Mouse (Mus musculus) kidney, embryonic 15.5 days (tissue): ENCODE measurements around the gene Sdhc. TPM values are rescaled to one million over a fixed set of nuclear protein-coding genes. Genes with fewer than 3 reads are reported as not detected.

ENCODE experiments used
- ATAC-seq: fragments of 200-750 bp; cut with Nextera tagmentation; replicated peaks from 2 replicates; pipeline ENCODE4 v1.8.0; 2017; ENCODE audit warnings: moderate TSS enrichment; ENCODE audit not compliant: low FRiP score
- H3K27ac ChIP-seq: fragments of 300-500 bp; sonication (generic); 2 replicates; pipeline ENCODE4 v1.5.1; 2015; ENCODE audit warnings: mild to moderate bottlenecking, inconsistent platforms
- H3K27me3 ChIP-seq: fragments of 300-500 bp; sonication (generic); 2 replicates; pipeline ENCODE4 v1.6.1; 2015; ENCODE audit warnings: inconsistent platforms
- H3K36me3 ChIP-seq: fragments of 300-500 bp; sonication (generic); 2 replicates; pipeline ENCODE4 v1.6.1; 2015; ENCODE audit warnings: inconsistent platforms
- H3K4me1 ChIP-seq: fragments of 300-500 bp; sonication (generic); 2 replicates; pipeline ENCODE4 v1.6.1; 2015; ENCODE audit warnings: inconsistent platforms
- H3K4me2 ChIP-seq: fragments of 300-500 bp; sonication (generic); 2 replicates; pipeline ENCODE4 v1.6.1; 2015; ENCODE audit warnings: moderate library complexity, mild to moderate bottlenecking, inconsistent platforms
- H3K4me3 ChIP-seq: fragments of 300-500 bp; sonication (generic); replicated peaks from 2 replicates; pipeline ENCODE4 v1.5.1; 2015; ENCODE audit warnings: mild to moderate bottlenecking, inconsistent platforms
- H3K9ac ChIP-seq: fragments of 300-500 bp; sonication (generic); 2 replicates; pipeline ENCODE4 v1.6.1; 2015; ENCODE audit warnings: mild to moderate bottlenecking, inconsistent platforms
- H3K9me3 ChIP-seq: fragments of 300-500 bp; sonication (generic); replicated peaks from 2 replicates; pipeline ENCODE4 v1.6.1; 2016; ENCODE audit warnings: inconsistent platforms
- WGBS: fragments of 180-500 bp; shearing (Covaris S2); methylation state at CpG from one replicate; pipeline ENCODE4 v1.1.7; 2015; ENCODE audit warnings: mixed read lengths; 5-methylcytosine and 5-hydroxymethylcytosine counted together
- polyA plus RNA-seq: library from polyadenylated mRNA; unstranded; fragments of >200 nt; fragmentation: Nextera tagmentation; extraction: Ambion mirVana; gene quantifications from 2 replicates; pipeline ENCODE4 v1.2.1, GENCODE M21; 2015

The Sdhc gene
- polyA plus RNA-seq, 1 experiment from 2014 or later = 309 TPM

GRCm38 (mm10) chr1:171187851-171188700, 37.7 kb upstream of the Sdhc start:
- Histone ChIP-seq H3K9ac (no peak overlapping the region), H3K27ac (no peak overlapping the region), H3K4me1 (peaks cover 17% of the 10 kb centered on the region), H3K4me3 (no peak overlapping the region), H3K9me3 (no peaks in the 10 kb centered on the region), H3K4me2 (no peak overlapping the region), H3K27me3 (peaks cover 25% of the 10 kb centered on the region), H3K36me3 (no peaks in the 10 kb centered on the region)
- ATAC-seq = no peak
- WGBS = 60% methylated on average over 13 of the region's 13 CpGs

DNA sequence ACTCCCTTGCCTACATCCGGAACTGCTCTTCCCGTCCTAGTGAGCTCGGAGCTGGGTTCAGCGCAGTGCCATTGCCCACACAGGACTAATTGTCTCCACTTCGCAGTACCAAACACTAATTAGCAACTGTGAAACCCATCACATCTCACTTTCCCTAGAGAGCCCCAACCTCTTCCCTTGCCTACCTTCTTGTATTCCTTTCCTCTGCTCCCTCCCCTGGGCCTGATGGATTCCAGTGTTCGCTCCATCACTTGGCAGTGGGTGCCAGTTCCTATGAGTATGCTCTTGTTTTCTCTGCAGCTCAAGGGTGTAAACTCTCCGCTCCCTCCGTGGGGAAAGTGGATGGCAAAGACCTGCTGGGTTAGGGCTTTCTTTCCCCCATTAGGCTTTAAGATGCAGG, 35.3 kb upstream of the Sdhc start:
- no peaks in the 10 kb centered on the region for H3K36me3 ChIP-seq
- H3K9ac ChIP-seq = no peak overlapping the region
- no peak overlapping the region for H3K4me3 ChIP-seq
- peaks cover 12% of the 10 kb centered on the region for H3K4me1 ChIP-seq
- H3K4me2 ChIP-seq = no peak overlapping the region
- no peaks in the 10 kb centered on the region for H3K9me3 ChIP-seq
- H3K27me3 ChIP-seq = peaks cover 2% of the 10 kb centered on the region; the same call in 1 of the 2 replicates
- no peak overlapping the region for H3K27ac ChIP-seq
- 67% methylated on average over 8 of the region's 8 CpGs for WGBS
- no peak for ATAC-seq

DNA sequence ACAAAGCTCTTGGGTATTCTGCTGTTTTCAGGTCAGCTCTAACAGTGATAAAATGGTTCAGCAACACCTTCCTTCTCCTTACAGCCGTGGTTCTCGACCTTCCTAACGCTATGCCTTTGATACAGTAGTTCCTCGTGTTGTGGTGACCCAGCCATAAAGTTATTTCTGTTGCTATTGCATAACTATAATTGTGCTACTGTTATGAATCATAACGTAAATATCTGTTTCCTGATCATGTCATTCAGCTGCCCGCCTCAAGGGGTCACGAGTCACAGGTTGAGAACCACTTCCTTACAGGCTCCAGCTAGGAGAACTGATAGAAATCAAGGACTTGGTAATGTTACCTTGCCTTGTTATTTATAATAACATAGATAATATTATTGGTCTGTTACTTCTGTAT, 33.9 kb upstream of the Sdhc start:
- Histone ChIP-seq H3K9ac (no peak overlapping the region), H3K4me1 (peaks cover 5% of the 10 kb centered on the region), H3K27me3 (no peaks in the 10 kb centered on the region), H3K27ac (no peak overlapping the region), H3K4me2 (no peak overlapping the region), H3K4me3 (no peak overlapping the region), H3K9me3 (no peaks in the 10 kb centered on the region), H3K36me3 (no peaks in the 10 kb centered on the region)
- no peak for ATAC-seq
- WGBS = 68% methylated on average over 7 of the region's 7 CpGs

- Histone ChIP-seq H3K36me3 (no peaks in the 10 kb centered on the region), H3K9ac (no peak overlapping the region), H3K27me3 (no peaks in the 10 kb centered on the region), H3K4me3 (no peak overlapping the region), H3K9me3 (no peaks in the 10 kb centered on the region), H3K27ac (peak overlapping the region; percentile 42; the same call in 1 of the 2 replicates), H3K4me2 (no peak overlapping the region), H3K4me1 (no peaks in the 10 kb centered on the region)
- ATAC-seq = no peak
- 71% methylated on average over 3 of the region's 3 CpGs for WGBS
These were observed 33.2 kb upstream of the Sdhc start for GRCm38 (mm10) chr1:171183620-171184019.

- H3K4me2 ChIP-seq = no peak overlapping the region
- ATAC-seq = no peak
- H3K4me1 ChIP-seq = no peaks in the 10 kb centered on the region
- H3K4me3 ChIP-seq = no peak overlapping the region
- no peaks in the 10 kb centered on the region for H3K9me3 ChIP-seq
- no peaks in the 10 kb centered on the region for H3K27me3 ChIP-seq
- no peaks in the 10 kb centered on the region for H3K36me3 ChIP-seq
- H3K9ac ChIP-seq = no peak overlapping the region
- no peak overlapping the region for H3K27ac ChIP-seq
- 81% methylated on average over 3 of the region's 3 CpGs for WGBS
These were observed 32.6 kb upstream of the Sdhc start for GRCm38 (mm10) chr1:171183025-171183424.

GRCm38 (mm10) chr1:171179487-171180171, 29.2 kb upstream of the Sdhc start:
- no peaks in the 10 kb centered on the region for H3K36me3 ChIP-seq
- no peak overlapping the region for H3K4me3 ChIP-seq
- no peaks in the 10 kb centered on the region for H3K27me3 ChIP-seq
- 64% methylated on average over 5 of the region's 5 CpGs for WGBS
- H3K4me1 ChIP-seq = no peaks in the 10 kb centered on the region
- no peak overlapping the region for H3K4me2 ChIP-seq
- H3K27ac ChIP-seq = no peak overlapping the region
- no peak for ATAC-seq
- H3K9me3 ChIP-seq = no peaks in the 10 kb centered on the region
- no peak overlapping the region for H3K9ac ChIP-seq

GRCm38 (mm10) chr1:171172779-171173178, 22.4 kb upstream of the Sdhc start:
- Histone ChIP-seq H3K27me3 (no peaks in the 10 kb centered on the region), H3K9ac (no peak overlapping the region), H3K4me1 (peaks cover 1% of the 10 kb centered on the region), H3K4me3 (no peak overlapping the region), H3K4me2 (no peak overlapping the region), H3K27ac (no peak overlapping the region), H3K36me3 (no peaks in the 10 kb centered on the region), H3K9me3 (no peaks in the 10 kb centered on the region)
- WGBS = 99% methylated on average over 8 of the region's 8 CpGs
- no peak for ATAC-seq

GRCm38 (mm10) chr1:171171138-171171537, 20.7 kb upstream of the Sdhc start:
- Histone ChIP-seq H3K9ac (no peak overlapping the region), H3K36me3 (no peaks in the 10 kb centered on the region), H3K27me3 (no peaks in the 10 kb centered on the region), H3K27ac (peak overlapping the region; percentile 77), H3K4me2 (no peak overlapping the region), H3K4me3 (no peak overlapping the region), H3K9me3 (no peaks in the 10 kb centered on the region), H3K4me1 (peaks cover 3% of the 10 kb centered on the region)
- 23% methylated on average over 3 of the region's 3 CpGs for WGBS
- ATAC-seq = peak; percentile 74; the same call in 1 of the 2 replicates

- Histone ChIP-seq H3K4me1 (peaks cover 7% of the 10 kb centered on the region), H3K36me3 (no peaks in the 10 kb centered on the region), H3K4me3 (no peak overlapping the region), H3K27ac (no peak overlapping the region), H3K9ac (no peak overlapping the region), H3K9me3 (no peaks in the 10 kb centered on the region), H3K27me3 (no peaks in the 10 kb centered on the region), H3K4me2 (no peak overlapping the region)
- 55% methylated on average over 3 of the region's 3 CpGs for WGBS
- no peak for ATAC-seq
These were observed 19.5 kb upstream of the Sdhc start for GRCm38 (mm10) chr1:171169913-171170312.

DNA sequence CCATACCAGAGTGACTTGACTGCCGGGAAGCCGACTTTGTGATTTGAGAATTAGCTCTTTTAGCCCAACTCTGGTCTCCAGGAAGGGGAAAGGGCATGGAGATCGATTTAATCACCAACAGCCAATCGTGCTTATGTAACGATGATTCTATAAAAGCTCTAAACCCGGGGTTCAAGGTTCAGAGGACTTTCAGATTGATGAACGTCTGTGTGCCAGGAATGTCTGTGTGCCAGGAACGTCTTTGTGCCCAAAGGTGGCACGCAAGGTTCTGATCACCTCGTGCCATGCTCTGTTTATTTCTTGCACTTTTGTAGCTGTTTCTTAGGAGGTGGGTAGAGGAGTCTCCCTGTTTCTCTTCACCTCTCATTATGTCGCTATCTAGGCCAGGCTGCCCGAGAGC, 18.5 kb upstream of the Sdhc start:
- 88% methylated on average over 12 of the region's 12 CpGs for WGBS
- Histone ChIP-seq H3K36me3 (no peaks in the 10 kb centered on the region), H3K4me3 (no peak overlapping the region), H3K4me2 (no peak overlapping the region), H3K9ac (no peak overlapping the region), H3K9me3 (no peaks in the 10 kb centered on the region), H3K4me1 (peaks cover 7% of the 10 kb centered on the region), H3K27me3 (no peaks in the 10 kb centered on the region), H3K27ac (no peak overlapping the region)
- no peak for ATAC-seq

DNA sequence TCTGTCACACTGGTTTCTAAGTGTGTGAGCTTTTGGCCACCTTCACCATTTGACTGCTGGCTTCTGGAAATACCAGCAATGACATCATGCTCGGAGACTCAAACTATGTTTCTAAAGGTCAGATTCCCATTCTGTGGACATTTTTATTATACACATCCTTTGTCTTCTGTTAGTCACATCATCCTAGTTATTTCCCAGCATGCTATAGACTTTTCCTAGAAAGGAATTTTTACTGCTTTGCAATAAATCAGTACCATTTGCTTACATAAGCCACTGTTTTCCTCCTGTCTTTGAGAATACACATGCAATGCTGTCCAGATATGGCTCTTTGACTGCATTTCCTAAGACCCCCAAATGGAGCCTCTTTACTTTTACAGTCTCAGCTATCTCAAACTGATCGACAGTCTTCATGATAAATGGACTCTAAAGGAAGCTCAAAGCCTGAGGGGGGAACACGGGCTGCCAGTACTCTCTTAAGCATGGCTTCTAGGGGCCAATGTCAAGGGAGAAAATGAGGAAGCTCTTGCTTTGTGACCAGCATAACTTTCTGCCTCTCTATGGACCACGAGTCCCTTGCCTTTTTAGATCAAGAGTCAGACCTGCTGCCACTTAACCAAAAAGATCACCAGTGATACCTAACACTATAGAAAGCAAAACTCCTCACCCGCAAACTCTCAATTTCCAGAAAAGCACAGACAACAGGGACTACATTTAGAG, 15.4 kb upstream of the Sdhc start:
- no peak overlapping the region for H3K4me3 ChIP-seq
- H3K27ac ChIP-seq = peak overlapping the region; percentile 27; the same call in 1 of the 2 replicates
- peaks cover 5% of the 10 kb centered on the region; the same call in 1 of the 2 replicates for H3K27me3 ChIP-seq
- no peaks in the 10 kb centered on the region for H3K9me3 ChIP-seq
- 58% methylated on average over 5 of the region's 5 CpGs for WGBS
- H3K9ac ChIP-seq = no peak overlapping the region
- no peak overlapping the region for H3K4me2 ChIP-seq
- peaks cover 8% of the 10 kb centered on the region; the same call in 1 of the 2 replicates for H3K4me1 ChIP-seq
- H3K36me3 ChIP-seq = no peaks in the 10 kb centered on the region
- no peak for ATAC-seq

DNA sequence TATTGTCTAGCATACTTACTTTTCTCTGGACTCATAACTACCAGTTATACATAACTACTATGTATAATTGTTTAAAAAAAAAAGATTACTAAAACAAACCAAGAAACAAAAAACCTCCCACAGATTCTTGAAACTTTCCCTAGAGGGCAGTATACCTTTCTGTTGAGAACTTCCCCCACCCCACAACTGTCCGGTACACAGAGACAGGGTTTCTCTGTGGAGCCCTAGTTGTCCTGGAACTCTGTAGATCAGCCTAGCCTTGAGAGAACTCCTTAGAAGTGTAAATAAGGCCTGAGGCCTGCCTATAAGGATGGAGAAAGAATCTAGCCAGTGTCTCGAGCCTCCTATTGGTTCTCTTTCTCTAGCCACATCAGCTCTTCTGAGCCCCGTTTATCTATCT, 13.9 kb upstream of the Sdhc start:
- WGBS = 37% methylated on average over 3 of the region's 3 CpGs

More for the DNA sequence above, 13.9 kb upstream of the Sdhc start:
- Histone ChIP-seq H3K9me3 (no peaks in the 10 kb centered on the region), H3K4me3 (no peak overlapping the region), H3K27ac (no peak overlapping the region), H3K27me3 (peaks cover 15% of the 10 kb centered on the region), H3K4me1 (peaks cover 22% of the 10 kb centered on the region), H3K9ac (no peak overlapping the region), H3K4me2 (no peak overlapping the region), H3K36me3 (no peaks in the 10 kb centered on the region)
- ATAC-seq = no peak
